Mouse (Mus musculus): ENCODE data around the gene Mospd3. TPM values are rescaled to one million over a fixed set of nuclear protein-coding genes. Genes with fewer than 3 reads are reported as not detected.
"Not testable (repeated sequence)": the region's sequence is repeated elsewhere in the genome, so short reads cannot be mapped to it uniquely, and the experiment has no call there.

Mospd3 gene
- polyA plus RNA-seq, 2 experiments from 2014 or later, result 33.2 to 38.8 TPM

GRCm38 (mm10) chr5:137615347-137615746 lies 14.5 kb upstream of the Mospd3 start:
- no peak for ATAC-seq

DNA sequence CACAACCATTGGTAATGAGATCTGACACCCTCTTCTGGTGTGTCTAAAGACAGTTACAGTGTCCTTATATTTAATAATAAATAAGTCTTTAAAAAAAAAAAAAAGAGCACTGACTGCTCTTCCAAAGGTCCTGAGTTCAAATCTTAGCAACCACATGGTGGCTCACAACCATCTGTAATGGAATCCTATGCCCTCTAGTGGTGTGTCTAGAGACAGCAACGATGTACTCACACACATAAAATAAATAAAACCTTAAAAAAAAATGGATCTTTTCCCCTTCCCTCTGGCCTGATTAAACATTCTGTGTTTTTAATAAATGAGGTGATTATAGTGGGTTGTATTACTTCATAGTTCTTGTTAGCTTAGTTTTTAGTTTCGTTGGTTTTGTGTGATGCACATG lies 14.1 kb upstream of the Mospd3 start:
- not testable (repeated sequence) for ATAC-seq

DNA sequence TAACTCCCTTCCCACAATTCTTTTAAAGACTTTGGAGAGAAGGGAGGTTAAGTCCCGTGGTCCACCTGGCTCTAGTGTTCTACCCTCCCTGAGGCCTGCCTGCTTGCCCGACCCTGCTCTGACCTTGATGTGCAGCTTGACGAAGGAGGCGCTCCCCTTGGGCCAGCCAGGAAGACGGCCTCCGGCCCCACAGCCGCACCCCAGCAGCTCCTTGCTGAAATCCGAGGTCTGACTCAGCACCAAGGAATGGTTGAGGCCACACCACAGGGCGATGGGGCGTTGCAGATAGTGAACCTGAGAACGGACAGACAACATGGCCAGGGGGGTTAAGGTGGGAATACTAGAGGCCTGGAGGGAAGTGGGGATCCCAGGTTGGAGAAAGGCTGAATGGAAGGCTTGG lies 12.7 kb upstream of the Mospd3 start, which contains the start of gene Pcolce:
Pcolce (minus strand) TSS at position 235 of the 400 bp plus-strand sequence.
- no peak for ATAC-seq

DNA sequence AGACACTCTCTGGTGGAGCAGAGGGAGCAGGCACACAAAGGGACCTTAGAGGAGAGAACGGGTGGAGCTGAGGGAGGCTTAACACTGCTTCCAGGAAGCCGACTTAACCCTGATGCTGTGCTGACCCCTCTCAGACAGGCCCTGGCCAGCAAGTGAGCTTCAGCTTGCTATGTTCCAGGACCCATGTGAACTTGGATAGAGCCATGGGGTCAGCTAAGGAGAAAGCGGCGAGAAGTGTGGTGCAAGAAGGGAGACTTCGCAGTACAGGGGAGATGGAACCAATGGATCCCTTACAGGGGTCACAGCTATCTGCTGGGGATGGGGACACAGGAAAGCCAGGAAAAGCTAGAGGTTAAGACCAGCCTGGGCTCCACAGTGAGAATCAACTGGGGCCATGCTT lies 12.2 kb upstream of the Mospd3 start:
- no peak for ATAC-seq

- ATAC-seq, result no peak
These were observed 10.4 kb upstream of the Mospd3 start for GRCm38 (mm10) chr5:137611245-137611602.

GRCm38 (mm10) chr5:137610548-137611244 lies 9.8 kb upstream of the Mospd3 start:
- ATAC-seq, result no peak

DNA sequence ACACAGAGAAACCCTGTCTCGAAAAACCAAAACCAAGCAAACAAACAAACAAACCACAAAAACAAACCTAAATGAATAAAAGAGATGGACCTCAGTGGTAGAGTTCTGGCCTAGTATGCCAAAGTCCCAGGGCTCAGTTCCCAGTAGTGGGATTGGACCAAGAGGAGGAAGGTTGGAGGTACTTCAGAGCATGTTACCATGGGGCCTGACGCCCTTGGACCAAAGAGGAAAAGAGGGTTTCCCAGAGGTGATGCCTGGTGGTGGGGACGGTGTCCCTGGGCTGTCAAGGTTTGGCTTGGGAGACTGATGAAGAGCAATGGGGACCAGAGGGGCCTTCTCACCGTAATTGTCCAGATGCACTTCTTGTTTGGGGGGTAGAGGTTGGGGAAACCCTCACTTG lies 9.2 kb upstream of the Mospd3 start:
- no peak for ATAC-seq

DNA sequence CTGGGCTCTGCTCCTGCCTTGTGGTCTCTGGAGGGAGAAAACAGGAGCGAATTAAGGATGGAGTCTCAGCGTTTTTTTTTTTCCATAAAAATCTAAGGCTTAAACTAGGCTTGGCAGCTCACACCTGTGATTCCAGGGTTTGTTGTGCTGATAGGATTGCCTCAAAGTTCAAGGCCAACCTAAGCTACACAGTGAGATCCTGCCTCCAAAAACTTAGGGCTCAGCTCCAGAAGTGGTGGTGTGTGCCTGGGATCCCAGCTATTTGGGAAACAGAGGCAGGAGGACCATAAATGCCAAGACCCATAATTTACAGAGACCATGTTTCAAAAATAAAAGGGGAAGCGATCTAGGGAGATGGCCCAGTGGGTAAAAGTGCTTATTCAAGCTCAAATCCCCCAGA lies 8.4 kb upstream of the Mospd3 start:
- no peak for ATAC-seq

- no peak for ATAC-seq
These were observed 7.9 kb upstream of the Mospd3 start for GRCm38 (mm10) chr5:137608654-137609190.

- no peak for ATAC-seq
These were observed 7.2 kb upstream of the Mospd3 start for GRCm38 (mm10) chr5:137607860-137608653.

DNA sequence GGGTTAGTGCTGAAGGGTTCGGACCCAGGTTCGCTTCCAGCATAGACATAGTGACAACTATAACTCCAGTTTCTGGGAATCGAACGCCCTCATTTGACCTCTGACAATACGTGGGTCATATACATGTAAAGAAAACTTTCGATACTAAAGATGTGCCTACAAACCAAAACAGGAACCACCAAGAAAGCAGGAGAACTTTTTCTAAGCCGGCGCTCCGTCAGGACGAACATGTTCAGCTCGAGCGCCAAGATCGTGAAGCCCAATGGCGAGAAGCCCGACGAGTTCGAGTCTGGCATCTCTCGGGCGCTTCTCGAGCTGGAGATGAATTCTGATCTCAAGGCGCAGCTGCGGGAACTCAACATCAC lies 489 bp upstream of the Mospd3 start:
- no peak for ATAC-seq

GRCm38 (mm10) chr5:137600281-137600618 lies 608 bp downstream of the Mospd3 start:
- peak; percentile 4 for ATAC-seq

GRCm38 (mm10) chr5:137599600-137599999 lies 1.3 kb downstream of the Mospd3 start:
- ATAC-seq, result no peak

GRCm38 (mm10) chr5:137598100-137598826 lies 2.6 kb downstream of the Mospd3 start:
- no peak for ATAC-seq

DNA sequence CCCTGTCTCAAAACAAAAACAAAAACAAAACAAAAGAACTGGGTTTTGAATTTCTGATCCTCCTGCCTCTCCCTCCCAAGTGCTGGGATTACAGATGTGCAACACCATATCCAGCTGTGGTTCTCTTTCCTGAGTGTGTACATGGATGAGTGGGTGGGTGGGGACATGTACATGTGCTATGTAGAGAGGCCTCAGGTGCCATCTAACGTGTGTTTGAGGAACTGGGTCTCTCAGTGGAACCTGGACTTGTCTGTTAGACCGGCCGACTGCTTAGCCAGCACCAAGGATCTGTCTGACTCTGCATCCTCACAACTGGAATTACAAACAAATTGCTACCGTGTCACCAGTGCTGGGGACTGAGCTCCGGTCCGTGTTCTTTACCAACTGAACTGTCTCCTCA lies 3.2 kb downstream of the Mospd3 start:
- no peak for ATAC-seq

DNA sequence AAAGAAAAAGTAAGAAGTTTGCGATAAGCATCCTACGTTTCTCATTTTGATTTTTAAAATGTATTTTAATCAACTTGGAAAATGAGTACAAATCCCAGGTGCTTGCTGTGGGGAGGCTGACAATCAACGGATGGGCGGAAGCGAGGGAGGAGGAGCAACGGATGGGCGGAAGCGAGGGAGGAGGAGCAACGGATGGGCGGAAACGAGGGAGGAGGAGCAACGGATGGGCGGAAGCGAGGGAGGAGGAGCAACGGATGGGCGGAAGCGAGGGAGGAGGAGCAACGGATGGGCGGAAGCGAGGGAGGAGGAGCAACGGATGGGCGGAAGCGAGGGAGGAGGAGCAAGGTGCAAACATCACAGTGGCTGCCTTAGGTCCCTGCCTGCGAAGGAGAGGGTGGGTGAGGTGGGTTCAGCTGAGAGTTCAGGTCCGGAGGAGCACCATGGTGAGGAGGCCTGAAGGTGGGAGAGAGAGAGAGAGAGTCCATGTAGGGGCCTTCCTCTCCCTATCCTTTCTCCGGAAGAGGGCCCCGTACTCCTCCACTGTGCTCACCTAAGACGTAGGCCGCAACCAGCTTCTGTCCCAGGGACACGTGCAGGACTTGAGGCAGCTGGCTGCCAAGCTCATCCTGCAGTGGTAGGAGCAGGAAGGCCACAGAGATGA lies 4.1 kb downstream of the Mospd3 start:
- peak; percentile 14 for ATAC-seq

DNA sequence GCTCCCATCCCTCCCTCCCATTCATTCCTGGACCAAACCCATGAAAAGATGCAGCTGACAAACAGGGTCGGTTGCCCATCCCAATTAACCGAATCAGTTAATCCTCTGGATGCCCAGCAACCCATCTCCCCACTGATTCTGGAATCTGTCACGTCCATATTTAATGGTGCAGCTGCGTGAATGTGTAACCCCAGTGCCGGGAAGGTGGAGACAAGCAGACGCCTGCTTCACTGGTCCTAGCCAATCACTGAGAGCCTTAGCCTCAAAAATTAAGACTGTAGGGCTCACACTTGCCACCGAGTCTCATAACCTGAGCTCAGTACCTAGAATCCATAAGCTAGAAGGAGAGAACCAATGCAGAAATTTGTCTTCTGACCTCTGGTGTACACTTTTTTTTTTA lies 4.9 kb downstream of the Mospd3 start:
- ATAC-seq, result no peak

- ATAC-seq, result no peak
These were observed 10.4 kb downstream of the Mospd3 start for GRCm38 (mm10) chr5:137590507-137590906.

DNA sequence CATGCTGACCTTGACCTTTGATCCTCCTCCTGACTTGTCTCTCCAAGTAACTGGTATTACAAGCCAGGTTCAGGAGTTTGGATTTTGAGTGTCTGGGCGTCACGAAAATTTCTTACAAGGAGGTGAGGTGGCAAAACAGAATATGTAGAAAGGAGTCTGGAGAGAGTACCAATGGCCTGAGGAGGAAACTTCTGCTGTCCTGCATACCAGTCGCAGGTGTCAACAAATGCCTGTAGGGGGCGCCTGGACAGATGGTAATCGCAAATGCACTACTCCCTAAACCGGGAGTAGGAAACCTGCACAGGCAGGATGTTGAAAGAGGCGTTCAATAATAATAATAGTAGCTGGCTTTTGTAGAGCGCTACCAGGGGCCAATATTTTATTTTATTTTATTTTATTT lies 15.9 kb downstream of the Mospd3 start:
- no peak for ATAC-seq

GRCm38 (mm10) chr5:137583670-137584169 lies 17.1 kb downstream of the Mospd3 start:
- no peak for ATAC-seq

- ATAC-seq, result no peak
These were observed 18.2 kb downstream of the Mospd3 start for GRCm38 (mm10) chr5:137582702-137583101.

DNA sequence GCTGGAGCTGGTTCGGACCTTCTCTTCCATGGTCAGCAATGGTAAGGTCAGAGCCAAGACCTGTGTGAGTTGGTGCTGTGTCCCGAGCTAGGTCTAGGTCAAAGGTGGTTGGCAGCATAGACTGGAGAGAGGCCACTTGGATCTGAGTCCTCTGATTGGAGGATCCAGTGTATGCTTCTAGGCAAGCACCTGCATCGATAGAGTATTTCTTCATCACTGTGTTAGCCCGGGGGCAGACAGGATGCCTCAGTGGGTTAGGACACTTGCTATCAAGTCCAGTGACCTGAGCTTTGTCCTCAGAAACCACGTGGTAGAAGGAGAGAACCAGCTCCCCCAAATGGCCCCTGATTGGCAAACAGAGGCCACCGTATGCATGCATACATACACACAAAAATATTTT lies 20.6 kb downstream of the Mospd3 start:
- ATAC-seq, result no peak

DNA sequence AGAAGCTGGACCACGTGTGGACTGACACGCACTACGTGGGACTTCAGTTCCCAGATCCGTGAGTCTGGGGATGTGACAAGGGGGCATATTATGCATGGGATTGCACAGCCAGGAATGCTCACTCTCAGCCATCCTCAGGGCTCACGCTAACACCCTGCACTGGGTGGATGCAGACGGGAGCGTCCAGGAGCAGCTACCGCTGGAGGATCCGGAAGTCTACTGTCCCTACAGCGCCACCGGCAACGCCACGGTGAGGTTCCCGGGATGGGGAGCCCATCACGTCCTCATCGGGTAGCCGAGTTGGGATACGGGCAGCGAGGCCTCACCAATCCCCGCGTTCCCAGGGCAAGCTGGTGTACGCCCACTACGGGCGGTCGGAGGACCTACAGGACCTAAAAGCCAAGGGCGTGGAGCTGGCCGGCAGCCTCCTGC lies 26.4 kb downstream of the Mospd3 start:
- no peak for ATAC-seq

Measured in activated CD4-positive, CD25-positive, alpha-beta regulatory T cell, adult 4 months (primary cell).